Mouse (Mus musculus): ENCODE measurements around the gene Mlh1.

Mlh1 gene

GRCm38 (mm10) chr9:111220551-111221080, 51.0 kb downstream of the Mlh1 start:
- DNase-seq (ENCODE audit: low read depth, low spot score): no peak

- no peak for DNase-seq (ENCODE audit: low read depth, low spot score)
Observed at GRCm38 (mm10) chr9:111216424-111216823, 55.2 kb downstream of the Mlh1 start.

- DNase-seq (ENCODE audit: low read depth, low spot score): no peak
Observed at GRCm38 (mm10) chr9:111213501-111213900, 58.1 kb downstream of the Mlh1 start.

- DNase-seq (ENCODE audit: low read depth, low spot score): no peak
Observed at GRCm38 (mm10) chr9:111211122-111212041, 60.2 kb downstream of the Mlh1 start.

- no peak for DNase-seq (ENCODE audit: low read depth, low spot score)
Observed at GRCm38 (mm10) chr9:111210412-111210811, 61.2 kb downstream of the Mlh1 start.

GRCm38 (mm10) chr9:111209158-111209699, 62.4 kb downstream of the Mlh1 start:
- no peak for DNase-seq (ENCODE audit: low read depth, low spot score)

- DNase-seq (ENCODE audit: low read depth, low spot score): no peak
Observed at GRCm38 (mm10) chr9:111208185-111208584, 63.4 kb downstream of the Mlh1 start.

- no peak for DNase-seq (ENCODE audit: low read depth, low spot score)
Observed at GRCm38 (mm10) chr9:111207683-111208082, 63.9 kb downstream of the Mlh1 start.

- DNase-seq (ENCODE audit: low read depth, low spot score): no peak
Observed at GRCm38 (mm10) chr9:111204601-111205375, 66.8 kb downstream of the Mlh1 start.

GRCm38 (mm10) chr9:111200208-111200607, 71.4 kb downstream of the Mlh1 start:
- no peak for DNase-seq (ENCODE audit: low read depth, low spot score)

- no peak for DNase-seq (ENCODE audit: low read depth, low spot score)
Observed at GRCm38 (mm10) chr9:111198332-111198731, 73.3 kb downstream of the Mlh1 start.

GRCm38 (mm10) chr9:111197712-111198111, 73.9 kb downstream of the Mlh1 start:
- no peak for DNase-seq (ENCODE audit: low read depth, low spot score)

GRCm38 (mm10) chr9:111197116-111197515, 74.5 kb downstream of the Mlh1 start:
- no peak for DNase-seq (ENCODE audit: low read depth, low spot score)

GRCm38 (mm10) chr9:111193211-111193610, 78.4 kb downstream of the Mlh1 start:
- DNase-seq (ENCODE audit: low read depth, low spot score): no peak

- no peak for DNase-seq (ENCODE audit: low read depth, low spot score)
Observed at GRCm38 (mm10) chr9:111188731-111189130, 82.9 kb downstream of the Mlh1 start.

GRCm38 (mm10) chr9:111186861-111187260, 84.7 kb downstream of the Mlh1 start:
- no peak for DNase-seq (ENCODE audit: low read depth, low spot score)

- no peak for DNase-seq (ENCODE audit: low read depth, low spot score)
Observed at GRCm38 (mm10) chr9:111184929-111185328, 86.7 kb downstream of the Mlh1 start.

- DNase-seq (ENCODE audit: low read depth, low spot score): no peak
Observed at GRCm38 (mm10) chr9:111182176-111182575, 89.4 kb downstream of the Mlh1 start.

GRCm38 (mm10) chr9:111178971-111179370, 92.6 kb downstream of the Mlh1 start:
- no peak for DNase-seq (ENCODE audit: low read depth, low spot score)
